Mouse (Mus musculus): ENCODE measurements at regions not wholly inside any gene's neighbourhood (a gene's known extent, or its start where the extent isn't known, plus 50 kb on each side); places are given as distances from the start of the nearest gene placed in this dataset.

- ATAC-seq (ENCODE audit: insufficient number of reproducible peaks, insufficient read depth, low FRiP score, low TSS enrichment): no peak
- no peak overlapping the region for H3K4me2 ChIP-seq (replicated peaks)
- no peak overlapping the region for H3K27ac ChIP-seq
- no peak overlapping the region for H3K4me3 ChIP-seq
- H3K27me3 ChIP-seq: no peaks in the 10 kb centered on the region
- no peaks in the 10 kb centered on the region for H3K9me3 ChIP-seq
- WGBS: 65% methylated on average over 3 of the region's 3 CpGs
- no peaks in the 10 kb centered on the region for H3K4me1 ChIP-seq
- H3K36me3 ChIP-seq: no peaks in the 10 kb centered on the region
- H3K9ac ChIP-seq: no peak overlapping the region
These were observed 98.5 kb downstream of the Gm12689 start for GRCm38 (mm10) chr4:99394244-99394643.

- ATAC-seq (ENCODE audit: insufficient number of reproducible peaks, insufficient read depth, low FRiP score, low TSS enrichment): no peak
- H3K4me1 ChIP-seq: no peaks in the 10 kb centered on the region
- no peaks in the 10 kb centered on the region for H3K36me3 ChIP-seq
- no peak overlapping the region for H3K4me2 ChIP-seq (replicated peaks)
- no peaks in the 10 kb centered on the region; the same call in 1 of the 2 replicates for H3K27me3 ChIP-seq
- no peak overlapping the region for H3K4me3 ChIP-seq
- no peaks in the 10 kb centered on the region for H3K9me3 ChIP-seq
- H3K9ac ChIP-seq: no peak overlapping the region
- WGBS: 81% methylated on average over 7 of the region's 7 CpGs
- no peak overlapping the region for H3K27ac ChIP-seq
These were observed 111.8 kb downstream of the Gm12689 start for GRCm38 (mm10) chr4:99407466-99407865.

- Histone ChIP-seq H3K4me3 (no peak overlapping the region), H3K9ac (no peak overlapping the region), H3K9me3 (no peaks in the 10 kb centered on the region), H3K27me3 (no peaks in the 10 kb centered on the region), H3K27ac (no peak overlapping the region), H3K4me1 (no peaks in the 10 kb centered on the region), H3K36me3 (no peaks in the 10 kb centered on the region), H3K4me2 (replicated peaks) (no peak overlapping the region)
- WGBS: 81% methylated on average over 1 of the region's 1 CpGs
- ATAC-seq (ENCODE audit: insufficient number of reproducible peaks, insufficient read depth, low FRiP score, low TSS enrichment): no peak
These were observed 127.7 kb downstream of the Gm12689 start for GRCm38 (mm10) chr4:99423449-99423848.

GRCm38 (mm10) chr4:99445077-99445754, 149.5 kb downstream of the Gm12689 start:
- Histone ChIP-seq H3K4me3 (peak overlapping the region; percentile 19; the same call in 1 of the 2 replicates), H3K9ac (no peak overlapping the region)
- ATAC-seq (ENCODE audit: insufficient number of reproducible peaks, insufficient read depth, low FRiP score, low TSS enrichment): no peak

GRCm38 (mm10) chr4:99445755-99446128, 150.0 kb downstream of the Gm12689 start:
- no peak for ATAC-seq (ENCODE audit: insufficient number of reproducible peaks, insufficient read depth, low FRiP score, low TSS enrichment)
- WGBS: 64% methylated on average over 9 of the region's 9 CpGs
- Histone ChIP-seq H3K4me1 (no peaks in the 10 kb centered on the region), H3K9ac (no peak overlapping the region), H3K4me3 (peak overlapping the region; percentile 19; the same call in 1 of the 2 replicates), H3K9me3 (no peaks in the 10 kb centered on the region), H3K36me3 (no peaks in the 10 kb centered on the region), H3K27me3 (0 out of 2 replicates have a peak, but pooled peaks cover 10% of the 10 kb centered on the region), H3K4me2 (replicated peaks) (peak overlapping the region; percentile 47), H3K27ac (no peak overlapping the region)

More at GRCm38 (mm10) chr4:99445077-99445754, 149.5 kb downstream of the Gm12689 start:
- H3K4me2 ChIP-seq (replicated peaks): peak overlapping the region; percentile 47
- no peaks in the 10 kb centered on the region for H3K4me1 ChIP-seq
- H3K36me3 ChIP-seq: no peaks in the 10 kb centered on the region
- WGBS: 48% methylated on average over 28 of the region's 28 CpGs
- H3K27me3 ChIP-seq: 0 out of 2 replicates have a peak, but pooled peaks cover 10% of the 10 kb centered on the region
- H3K27ac ChIP-seq: no peak overlapping the region
- H3K9me3 ChIP-seq: no peaks in the 10 kb centered on the region

GRCm38 (mm10) chr4:99458984-99459383, 163.3 kb downstream of the Gm12689 start:
- H3K27ac ChIP-seq: no peak overlapping the region
- ATAC-seq (ENCODE audit: insufficient number of reproducible peaks, insufficient read depth, low FRiP score, low TSS enrichment): no peak
- H3K9ac ChIP-seq: no peak overlapping the region
- 0 out of 2 replicates have a peak, but pooled peaks cover 4% of the 10 kb centered on the region for H3K4me1 ChIP-seq
- H3K9me3 ChIP-seq: no peaks in the 10 kb centered on the region
- no peaks in the 10 kb centered on the region for H3K36me3 ChIP-seq
- H3K4me3 ChIP-seq: no peak overlapping the region
- 66% methylated on average over 4 of the region's 4 CpGs for WGBS
- H3K27me3 ChIP-seq: peaks cover 10% of the 10 kb centered on the region
- peak overlapping the region; percentile 40; the same call in 1 of the 2 replicates for H3K4me2 ChIP-seq (replicated peaks)

GRCm38 (mm10) chr4:99459436-99459835, 163.7 kb downstream of the Gm12689 start:
- ATAC-seq (ENCODE audit: insufficient number of reproducible peaks, insufficient read depth, low FRiP score, low TSS enrichment): no peak
- Histone ChIP-seq H3K27me3 (peaks cover 10% of the 10 kb centered on the region), H3K4me2 (replicated peaks) (peak overlapping the region; percentile 40), H3K27ac (no peak overlapping the region), H3K36me3 (no peaks in the 10 kb centered on the region), H3K9ac (no peak overlapping the region), H3K4me1 (0 out of 2 replicates have a peak, but pooled peaks cover 4% of the 10 kb centered on the region), H3K4me3 (0 out of 2 replicates have a peak overlapping the region, but pooled peaks have one; percentile 2), H3K9me3 (no peaks in the 10 kb centered on the region)
- WGBS: 4% methylated on average over 14 of the region's 14 CpGs

- 69% methylated on average over 9 of the region's 9 CpGs for WGBS
- ATAC-seq (ENCODE audit: insufficient number of reproducible peaks, insufficient read depth, low FRiP score, low TSS enrichment): no peak
- peaks cover 5% of the 10 kb centered on the region; the same call in 1 of the 2 replicates for H3K27me3 ChIP-seq
These were observed 169.8 kb downstream of the Gm12689 start for GRCm38 (mm10) chr4:99465493-99465892.

GRCm38 (mm10) chr4:99475701-99476218, 180.1 kb downstream of the Gm12689 start:
- Histone ChIP-seq H3K27me3 (peaks cover 3% of the 10 kb centered on the region; the same call in 1 of the 2 replicates), H3K4me2 (replicated peaks) (no peak overlapping the region), H3K4me3 (no peak overlapping the region), H3K9me3 (no peaks in the 10 kb centered on the region), H3K27ac (no peak overlapping the region), H3K4me1 (no peaks in the 10 kb centered on the region), H3K36me3 (no peaks in the 10 kb centered on the region), H3K9ac (no peak overlapping the region)
- 20% methylated on average over 11 of the region's 11 CpGs for WGBS
- no peak for ATAC-seq (ENCODE audit: insufficient number of reproducible peaks, insufficient read depth, low FRiP score, low TSS enrichment)

More at GRCm38 (mm10) chr4:99465493-99465892, 169.8 kb downstream of the Gm12689 start:
- H3K9ac ChIP-seq: no peak overlapping the region
- H3K4me3 ChIP-seq: no peak overlapping the region
- H3K9me3 ChIP-seq: no peaks in the 10 kb centered on the region
- no peaks in the 10 kb centered on the region for H3K36me3 ChIP-seq
- H3K4me2 ChIP-seq (replicated peaks): no peak overlapping the region
- H3K4me1 ChIP-seq: no peaks in the 10 kb centered on the region
- no peak overlapping the region for H3K27ac ChIP-seq

- WGBS: 64% methylated on average over 4 of the region's 4 CpGs
- H3K4me3 ChIP-seq: no peak overlapping the region
These were observed 171.8 kb upstream of the Foxd3 start for GRCm38 (mm10) chr4:99484271-99484670.

GRCm38 (mm10) chr4:99491536-99492514, 164.3 kb upstream of the Foxd3 start:
- H3K4me1 ChIP-seq: no peaks in the 10 kb centered on the region
- H3K4me3 ChIP-seq: no peak overlapping the region
- H3K27me3 ChIP-seq: no peaks in the 10 kb centered on the region
- no peak overlapping the region for H3K27ac ChIP-seq
- no peak overlapping the region for H3K4me2 ChIP-seq (replicated peaks)
- no peak overlapping the region for H3K9ac ChIP-seq
- no peaks in the 10 kb centered on the region for H3K9me3 ChIP-seq
- no peaks in the 10 kb centered on the region for H3K36me3 ChIP-seq
- no peak for ATAC-seq (ENCODE audit: insufficient number of reproducible peaks, insufficient read depth, low FRiP score, low TSS enrichment)
- 55% methylated on average over 12 of the region's 12 CpGs for WGBS

More at GRCm38 (mm10) chr4:99484271-99484670, 171.8 kb upstream of the Foxd3 start:
- H3K4me2 ChIP-seq (replicated peaks): no peak overlapping the region
- ATAC-seq (ENCODE audit: insufficient number of reproducible peaks, insufficient read depth, low FRiP score, low TSS enrichment): no peak
- H3K27me3 ChIP-seq: no peaks in the 10 kb centered on the region
- H3K27ac ChIP-seq: no peak overlapping the region
- no peaks in the 10 kb centered on the region for H3K36me3 ChIP-seq
- H3K4me1 ChIP-seq: no peaks in the 10 kb centered on the region
- H3K9me3 ChIP-seq: no peaks in the 10 kb centered on the region
- H3K9ac ChIP-seq: no peak overlapping the region

Measured in embryonic facial prominence, embryonic 12.5 days (tissue).